Mouse (Mus musculus) adrenal gland, postnatal 4 days (tissue): ENCODE results near the gene Gclc. TPM values are rescaled to one million over a fixed set of nuclear protein-coding genes. Genes with fewer than 3 reads are reported as not detected.
A peak's percentile ranks its signal among the peaks of the same experiment; 100 is the strongest.

Source experiments
- DNase-seq, 2 experiments: peaks; one replicate each; pipeline ENCODE4 v3.0.0; 2021 to 2022; ENCODE audit warnings: low spot score in 2 of 2, mixed read lengths in 2 of 2
- long read RNA-seq, 2 experiments: library from polyadenylated mRNA; stranded (forward); transcript quantifications; one replicate each; pipeline ENCODE4 v2.0.0; 2021
- total RNA-seq, 2 experiments: library from RNA; stranded (reverse); gene quantifications; 2 replicates each; pipeline ENCODE4 v1.2.3; 2021

The Gclc gene
- 10 to 100 TPM; 45.1 to 45.5 TPM for total RNA-seq
- long read RNA-seq, experiment 1, transcript Gclc-201 (16 exons, 3,423 nt): major isoform, 48 of 64 reads
- long read RNA-seq, experiment 1, partial matches to known transcripts: 1 of 64 reads
- long read RNA-seq, experiment 1, other reads (novel, unspliced or antisense): 15 of 64 reads
- long read RNA-seq, experiment 2, transcript Gclc-201 (16 exons, 3,423 nt): major isoform, 99 of 133 reads
- long read RNA-seq, experiment 2, partial matches to known transcripts: 8 of 133 reads
- long read RNA-seq, experiment 2, other reads (novel, unspliced or antisense): 26 of 133 reads

DNA sequence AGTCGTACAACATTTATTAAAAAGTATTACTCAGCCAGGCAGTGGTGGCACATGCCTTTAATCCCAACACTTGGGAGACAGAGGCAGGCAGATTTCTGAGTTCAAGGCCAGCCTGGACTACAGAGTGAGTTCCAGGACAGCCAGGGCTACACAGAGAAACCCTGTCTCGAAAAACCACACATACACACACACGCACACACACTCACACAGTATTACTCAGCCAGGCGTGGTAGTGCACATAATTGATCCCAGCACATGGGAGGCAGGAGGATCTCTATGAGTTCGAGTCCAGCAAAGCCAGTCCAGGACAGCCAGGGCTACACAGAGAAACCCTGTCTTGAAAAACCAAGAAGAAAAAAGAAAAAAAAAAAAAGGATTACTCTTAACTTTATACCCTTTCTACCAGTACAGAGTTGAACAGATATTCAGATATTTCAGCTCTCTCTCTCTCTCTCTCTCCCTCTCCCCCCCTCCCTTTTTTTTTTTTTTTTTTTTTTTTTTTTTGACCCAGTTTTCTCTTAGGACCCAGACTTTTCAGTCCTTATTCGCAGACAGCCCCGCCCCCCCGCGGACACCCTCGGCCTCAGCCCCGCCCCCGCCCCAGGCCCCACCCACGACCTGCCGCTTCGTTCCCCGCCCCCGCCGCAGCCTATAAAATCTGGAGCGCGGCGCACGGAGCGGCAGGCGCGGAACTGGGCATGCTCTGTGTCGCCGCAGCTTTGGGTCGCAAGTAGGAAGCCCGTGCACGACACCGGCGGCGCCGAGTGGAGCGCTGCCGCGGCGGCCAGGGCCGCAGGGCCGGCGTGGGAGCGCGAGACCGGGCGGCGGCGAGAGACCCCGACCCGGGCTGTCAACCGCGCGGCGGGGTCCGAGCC lies at the start of gene Gclc:
Gene Gclc, plus strand, starts transcription at position 683 of the 875 bp plus-strand sequence.
- peak; percentile 77 to 82 for DNase-seq

DNA sequence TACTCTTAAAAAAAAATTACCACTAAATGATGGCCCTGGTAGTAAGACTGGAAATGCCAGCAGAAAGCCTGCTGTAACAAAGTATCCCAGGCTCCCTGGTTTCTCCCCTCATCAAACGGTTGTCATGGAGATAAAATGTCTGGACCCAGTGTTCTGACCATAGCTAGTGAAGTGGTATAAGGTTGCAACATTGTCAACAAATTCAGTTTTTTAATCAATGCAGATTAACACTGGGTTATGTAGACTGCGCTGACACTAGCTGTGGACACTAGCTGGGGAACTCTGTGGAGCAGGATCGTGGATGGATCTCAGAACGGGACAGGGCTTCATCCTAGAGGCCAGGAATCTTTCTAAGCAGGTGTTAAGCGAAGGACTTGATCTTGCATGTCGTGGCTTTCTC lies 47.8 kb upstream of the Gclc start:
- no peak for DNase-seq

DNA sequence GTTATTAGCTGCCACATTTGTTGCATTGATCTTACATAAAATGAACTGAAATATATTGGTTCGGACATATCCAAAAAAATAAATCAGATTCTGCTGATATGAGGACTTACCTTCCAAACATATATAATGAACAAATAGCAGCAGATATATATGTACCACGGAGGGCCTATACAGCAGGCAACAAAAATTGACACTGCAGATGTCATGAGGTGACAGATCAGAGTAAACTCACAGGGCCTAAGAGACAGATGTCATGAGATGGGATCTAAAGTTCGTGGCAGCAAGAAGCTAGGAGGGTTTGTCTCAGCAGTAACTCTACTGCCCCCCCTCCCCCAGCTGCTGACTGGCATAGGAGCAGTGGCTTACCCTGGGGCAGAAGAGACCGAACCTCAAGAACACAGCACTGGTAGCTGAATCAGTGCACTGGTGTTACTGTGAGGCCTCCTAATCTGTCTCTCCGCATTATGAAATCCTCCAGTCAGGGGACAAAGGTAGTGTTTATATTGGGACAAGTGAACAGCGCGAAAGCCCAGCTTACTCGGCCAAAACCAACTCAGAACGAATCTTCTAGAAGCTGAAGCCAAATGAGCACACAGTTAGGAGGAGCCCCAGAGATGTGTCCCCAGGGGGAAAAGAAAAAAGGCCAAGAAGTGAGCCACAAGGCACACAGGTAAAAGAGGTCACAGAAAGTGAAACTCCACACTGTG lies 46.7 kb upstream of the Gclc start:
- no peak for DNase-seq

DNA sequence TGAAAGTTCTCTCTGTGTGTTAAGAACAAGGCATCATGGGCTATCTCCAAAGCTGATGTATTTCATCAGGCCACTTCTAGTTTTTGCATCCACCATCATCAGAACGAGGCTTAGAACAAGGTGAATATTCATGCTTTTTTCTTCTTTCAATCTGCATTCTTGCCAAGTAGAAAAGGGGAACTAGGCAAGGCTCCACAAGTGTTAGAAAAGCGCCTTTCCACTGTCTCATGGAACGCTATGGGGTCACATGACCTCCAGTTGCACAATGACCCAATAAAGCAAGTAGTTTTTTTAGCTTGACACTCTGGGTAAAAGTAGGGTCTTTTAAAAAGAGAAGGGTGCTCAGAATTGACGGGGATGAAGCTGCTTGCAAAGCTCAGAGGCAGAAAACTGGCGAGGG lies 45.4 kb upstream of the Gclc start:
- no peak for DNase-seq

DNA sequence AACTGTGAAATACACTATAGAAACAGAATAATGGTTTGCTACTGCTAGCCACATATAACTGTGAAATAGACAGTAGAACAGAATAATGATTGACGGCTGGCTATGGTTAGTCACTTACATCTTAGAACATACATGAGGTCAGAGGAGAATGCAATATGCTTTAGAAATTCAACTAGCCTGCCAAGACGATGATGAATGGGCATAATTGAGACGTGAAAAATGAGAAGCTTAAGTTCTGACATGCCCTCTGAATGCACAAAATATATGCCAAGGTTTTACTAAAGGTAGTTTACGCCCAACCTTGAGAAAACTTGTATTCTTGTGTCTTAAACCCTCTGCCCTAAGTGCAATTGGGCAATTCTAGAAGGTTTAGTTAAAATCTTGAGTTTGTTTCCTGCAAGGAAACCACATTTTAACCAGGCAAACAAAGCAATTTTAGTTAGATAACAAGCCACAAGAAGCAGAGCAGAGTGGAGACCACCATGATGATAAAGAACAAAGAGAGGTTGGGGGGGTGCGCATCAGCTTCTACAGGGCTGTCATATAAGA lies 43.2 kb upstream of the Gclc start:
- no peak for DNase-seq

DNA sequence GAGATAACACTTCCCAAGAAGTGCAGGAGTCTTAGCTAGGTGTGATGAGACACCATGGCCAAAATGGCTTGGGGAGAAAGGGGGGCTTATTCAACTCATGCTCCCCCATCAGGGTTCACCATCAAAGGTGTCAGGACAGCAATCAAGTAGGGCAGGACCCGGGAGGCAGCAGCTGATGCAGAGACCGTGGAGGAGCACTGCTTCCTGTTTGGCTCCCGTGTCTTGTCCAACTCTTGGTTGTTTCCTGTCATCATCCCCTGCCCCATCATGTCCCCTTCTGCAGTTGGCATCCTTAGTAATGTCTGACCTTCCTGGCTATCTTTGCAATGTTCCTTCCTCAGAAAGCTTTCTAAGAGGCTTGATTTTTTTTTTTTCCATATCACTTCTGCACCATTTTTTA lies 41.5 kb upstream of the Gclc start:
- DNase-seq: no peak

DNA sequence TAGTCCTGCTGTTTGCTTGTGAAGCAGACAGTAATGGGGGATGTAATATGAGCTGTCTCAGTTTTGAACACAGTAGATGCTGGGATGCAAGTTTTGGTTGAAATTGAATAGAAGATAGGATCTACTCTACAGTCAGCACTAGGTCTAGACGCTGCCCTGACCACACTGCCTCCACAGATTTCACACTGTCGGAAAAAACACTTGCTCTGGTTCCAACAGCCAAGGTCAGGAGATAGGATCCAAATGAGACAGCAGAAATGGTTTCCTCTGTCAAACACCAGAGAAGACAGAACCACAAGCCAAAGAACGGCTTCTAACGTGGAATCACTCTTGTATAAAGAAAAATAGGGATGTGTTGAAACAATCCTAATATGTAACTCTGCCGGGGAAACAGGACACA lies 41.0 kb upstream of the Gclc start:
- DNase-seq: no peak

GRCm38 (mm10) chr9:77715262-77715661 lies 39.1 kb upstream of the Gclc start:
- no peak for DNase-seq

GRCm38 (mm10) chr9:77716009-77716408 lies 38.3 kb upstream of the Gclc start:
- DNase-seq: no peak

GRCm38 (mm10) chr9:77717831-77718435 lies 36.4 kb upstream of the Gclc start:
- DNase-seq: no peak

GRCm38 (mm10) chr9:77718816-77719411 lies 35.4 kb upstream of the Gclc start:
- DNase-seq: no peak

- DNase-seq: no peak
Measured at GRCm38 (mm10) chr9:77719675-77720074, 34.7 kb upstream of the Gclc start.

GRCm38 (mm10) chr9:77722381-77722780 lies 32.0 kb upstream of the Gclc start:
- DNase-seq: no peak

DNA sequence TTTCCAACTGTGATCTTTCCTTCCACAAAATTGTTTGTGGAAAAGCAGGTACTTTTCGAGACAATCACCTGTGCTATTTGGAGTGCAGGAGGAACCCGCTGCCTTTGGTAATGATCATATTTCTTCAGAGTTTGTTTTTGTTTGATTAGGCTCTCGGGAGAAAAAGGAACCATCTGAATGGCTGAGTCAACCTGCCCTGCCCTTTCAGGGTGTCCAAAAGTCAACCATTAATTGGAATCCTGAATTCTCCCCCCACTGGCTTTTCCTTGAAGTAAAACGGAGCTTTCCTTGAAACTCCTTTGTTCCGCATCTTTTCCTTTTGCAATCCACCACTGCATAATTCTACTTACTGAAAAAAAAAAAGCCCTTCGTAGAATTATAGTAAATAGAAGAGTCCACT lies 30.1 kb upstream of the Gclc start:
- no peak for DNase-seq

DNA sequence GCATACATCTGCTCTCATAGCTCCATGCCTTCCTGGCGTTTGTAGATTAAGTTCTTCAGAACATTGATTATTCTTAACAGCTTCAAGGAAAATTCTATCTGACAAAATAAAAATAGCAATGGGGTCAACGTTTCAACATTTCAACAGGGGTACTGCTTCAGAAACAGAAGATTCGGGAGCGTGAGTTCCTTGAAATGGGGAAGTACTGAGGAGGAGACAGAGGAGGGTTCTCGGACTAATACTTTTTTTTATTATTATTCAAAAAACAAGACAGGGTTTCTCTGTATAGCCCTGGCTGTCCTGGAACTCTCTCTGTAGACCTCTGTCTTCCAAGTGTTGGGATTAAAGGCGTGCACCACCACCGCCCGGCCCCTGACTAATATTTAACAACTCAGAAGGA lies 28.9 kb upstream of the Gclc start:
- no peak for DNase-seq

DNA sequence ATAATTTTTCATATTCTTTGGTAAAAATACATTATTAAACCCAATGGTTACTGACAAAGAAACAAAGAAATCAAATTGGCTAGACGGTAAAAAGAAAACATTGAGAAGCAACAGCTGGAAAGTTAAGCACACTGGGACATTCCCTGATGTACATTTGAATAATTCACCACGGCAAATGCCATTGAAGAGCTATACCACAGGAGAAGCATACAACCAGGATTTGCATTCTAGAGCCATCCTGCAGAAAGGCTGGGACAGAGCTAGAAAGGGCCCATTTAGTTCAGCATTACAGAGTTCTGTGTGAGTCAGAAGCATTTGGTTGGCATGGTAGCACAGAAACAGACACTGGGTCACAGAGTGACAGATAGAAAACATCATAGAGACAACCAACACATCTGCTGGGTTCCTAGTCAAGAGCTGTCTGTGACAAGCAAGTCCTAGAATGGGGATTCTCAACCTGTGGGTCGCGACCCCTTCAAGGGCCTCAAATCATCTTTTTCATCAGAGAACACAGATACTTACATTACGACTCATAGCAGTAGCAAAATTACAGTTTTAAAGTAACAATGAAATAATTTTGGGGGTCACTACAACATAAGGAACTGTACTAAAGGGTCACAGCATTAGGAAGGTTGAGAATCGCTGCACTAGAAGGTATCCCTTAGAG lies 28.2 kb upstream of the Gclc start:
- DNase-seq: no peak

DNA sequence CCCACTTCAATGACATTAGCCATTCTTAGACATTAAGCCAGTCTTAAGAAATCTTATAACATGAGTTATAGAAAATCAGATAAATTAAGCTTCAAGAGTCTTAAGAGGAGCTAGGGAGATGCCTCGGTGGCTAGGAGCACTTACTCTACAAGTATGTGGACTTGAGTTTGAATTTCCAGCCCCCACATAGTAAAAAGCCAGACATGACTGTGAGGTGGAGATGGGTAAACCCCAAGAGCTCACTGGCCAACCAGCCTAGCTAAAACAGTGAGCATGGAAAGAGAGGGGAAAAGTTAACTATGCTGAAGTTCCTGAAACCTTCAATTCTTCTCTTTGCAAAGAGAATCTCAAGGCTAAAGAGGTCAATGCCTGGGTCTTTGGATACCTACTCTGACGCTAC lies 27.3 kb upstream of the Gclc start:
- no peak for DNase-seq

DNA sequence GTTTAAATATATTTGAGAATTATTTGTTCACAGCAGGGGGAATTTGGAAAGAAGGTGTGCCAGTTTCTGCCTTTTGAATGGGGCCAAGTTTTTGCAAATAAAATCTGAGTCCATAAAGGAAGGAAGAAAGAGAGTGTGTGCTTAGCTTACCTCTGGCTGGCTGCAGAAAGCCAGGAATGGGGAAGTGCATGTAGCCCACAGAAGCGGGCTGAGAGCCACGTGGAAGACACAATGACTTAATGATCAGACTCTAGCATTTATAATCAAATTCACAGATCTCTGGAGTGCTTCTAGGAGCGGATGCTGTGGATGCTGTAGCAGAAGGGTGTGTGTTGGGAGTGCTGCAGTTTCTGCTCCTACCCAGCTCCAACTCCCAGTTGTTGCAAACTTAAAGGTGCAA lies 22.3 kb upstream of the Gclc start:
- no peak for DNase-seq

GRCm38 (mm10) chr9:77737298-77738041 lies 16.9 kb upstream of the Gclc start:
- DNase-seq: no peak

GRCm38 (mm10) chr9:77741452-77741851 lies 12.9 kb upstream of the Gclc start:
- no peak for DNase-seq
